Mouse (Mus musculus): ENCODE data around the gene Parn.

The Parn gene

DNA sequence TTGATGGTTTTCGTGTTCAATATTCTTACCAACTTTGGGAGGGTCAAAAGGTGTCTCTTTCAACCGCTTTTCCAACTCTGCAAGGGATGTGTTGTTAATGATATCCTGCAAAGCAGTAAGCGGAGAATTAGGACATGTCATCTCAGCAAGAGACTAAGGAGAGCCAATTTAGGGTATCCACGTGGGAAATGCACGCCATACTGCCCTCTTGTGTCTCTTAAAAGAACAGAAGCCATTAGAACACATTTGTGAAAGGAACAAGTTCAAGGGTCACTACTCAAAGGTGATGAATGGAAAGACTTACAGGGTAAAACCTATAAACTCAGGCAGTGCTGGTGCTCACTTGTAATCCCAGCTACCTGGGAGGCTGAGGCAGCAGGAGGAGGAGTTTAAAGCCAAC, 39.6 kb downstream of the Parn start:
- no peak for DNase-seq (ENCODE audit: low spot score in 2 of 2)

DNA sequence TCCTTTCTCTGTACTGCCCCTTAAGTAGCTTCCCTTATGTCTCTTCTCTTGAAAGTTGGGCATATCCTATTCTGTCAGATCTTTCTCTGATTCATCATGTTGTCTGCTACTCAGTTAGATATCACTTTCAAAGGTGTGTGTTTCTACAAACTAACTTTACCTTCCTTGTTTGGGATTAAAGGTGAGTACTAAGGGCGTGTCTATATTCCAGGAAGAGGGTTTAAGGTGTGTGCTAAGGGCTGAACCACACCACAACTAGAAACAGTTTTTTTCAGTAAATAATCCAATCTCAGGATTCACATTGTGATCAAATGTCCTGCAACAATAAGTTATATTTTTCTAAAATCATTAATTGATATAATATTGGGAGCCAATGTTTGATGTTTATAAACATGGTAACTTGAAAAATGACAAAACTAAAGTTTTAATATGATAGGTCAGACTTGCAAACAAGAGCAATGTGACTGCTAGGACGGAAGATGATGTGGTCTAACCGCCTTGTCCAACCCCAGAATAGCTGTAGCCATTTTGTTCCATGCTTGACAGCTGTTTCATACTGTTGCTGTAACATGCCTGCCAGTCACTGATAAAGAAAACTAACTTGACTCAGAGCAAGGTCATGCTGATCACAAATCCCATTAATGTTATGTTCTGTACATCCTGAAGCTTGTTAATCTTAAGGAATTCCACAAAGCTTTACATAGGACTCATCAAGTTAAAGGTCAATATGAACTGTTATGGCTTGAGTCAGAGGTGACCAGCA, 46.0 kb downstream of the Parn start:
- no peak for DNase-seq (ENCODE audit: low spot score in 2 of 2)

DNA sequence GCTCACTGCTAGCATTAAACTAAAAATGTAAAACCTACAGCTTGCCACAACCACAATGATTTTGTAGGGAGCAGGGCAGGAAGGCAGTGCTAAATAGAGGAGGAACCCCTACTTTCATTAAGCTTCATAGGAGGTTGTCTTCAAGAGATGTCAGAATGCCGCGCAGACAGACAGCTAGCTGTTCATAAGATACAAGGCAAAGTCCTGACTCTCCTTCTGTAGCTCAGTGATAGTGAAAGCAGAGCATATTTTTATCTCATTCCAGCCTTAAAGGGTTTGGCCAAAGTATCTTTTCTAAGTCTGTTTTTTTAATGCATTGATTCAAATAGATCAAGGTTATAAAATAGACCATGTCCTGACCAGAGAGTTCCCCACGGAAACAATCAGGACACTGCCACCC, 47.8 kb downstream of the Parn start:
- DNase-seq (ENCODE audit: low spot score in 2 of 2) = no peak

DNA sequence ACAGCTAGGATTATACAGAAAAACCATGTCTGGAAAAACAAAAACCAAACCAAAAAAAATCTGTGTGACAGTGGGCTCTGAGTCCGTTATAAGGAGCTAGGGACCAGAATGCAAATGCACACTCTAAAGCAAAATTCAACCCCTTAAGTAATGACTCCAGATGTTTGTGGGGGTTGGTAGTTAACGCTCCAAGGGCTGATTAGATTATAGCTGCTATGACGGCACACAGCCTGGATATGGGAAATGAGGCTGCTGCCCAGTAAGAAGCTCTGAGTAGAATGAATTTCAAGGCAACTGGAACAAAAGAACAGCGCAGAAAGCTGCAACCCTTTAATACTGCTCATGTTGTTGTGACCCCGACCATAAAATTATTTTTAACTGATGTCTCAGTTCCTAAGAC, 52.7 kb downstream of the Parn start:
- no peak for DNase-seq (ENCODE audit: low spot score in 2 of 2)

- DNase-seq (ENCODE audit: low spot score in 2 of 2) = no peak
Measured at GRCm38 (mm10) chr16:13612571-13612970, 55.4 kb downstream of the Parn start.

DNA sequence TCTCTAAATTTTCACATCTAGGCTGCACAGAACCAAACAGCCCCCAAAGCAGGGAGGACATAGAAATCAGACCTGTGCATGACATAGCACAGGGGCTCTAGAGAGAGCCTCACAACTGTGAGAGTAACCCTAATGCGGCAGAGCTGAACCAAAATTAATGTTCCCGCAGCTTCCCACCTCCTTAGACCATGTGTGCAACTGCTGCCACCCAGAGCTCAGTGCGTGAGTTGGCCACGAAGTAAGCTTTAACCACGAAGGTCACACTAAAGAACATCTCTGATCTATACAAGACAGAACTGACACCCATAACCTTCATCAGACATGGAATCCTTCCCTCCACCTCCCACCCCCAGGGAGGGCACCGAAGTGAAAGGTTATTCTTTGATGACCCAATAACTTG, 55.9 kb downstream of the Parn start:
- no peak for DNase-seq (ENCODE audit: low spot score in 2 of 2)

DNA sequence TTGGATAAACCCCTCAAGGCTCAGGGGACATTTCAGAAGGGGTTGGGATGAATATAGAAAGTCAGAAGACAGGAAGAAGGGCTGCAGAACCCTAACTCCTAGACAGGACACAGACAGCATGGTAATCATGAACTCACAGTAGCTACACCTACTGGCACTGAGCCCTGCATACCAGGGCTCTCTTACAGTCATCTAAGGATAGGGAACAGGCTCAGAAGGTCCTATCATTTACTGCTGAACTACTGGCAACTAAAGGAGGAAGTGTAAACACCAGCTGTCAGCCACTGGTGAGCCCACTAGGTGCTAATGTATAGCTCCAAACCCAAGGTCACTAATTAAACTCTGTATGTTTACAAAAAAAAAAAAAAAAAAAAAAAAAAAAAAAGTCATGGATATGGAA, 56.6 kb downstream of the Parn start:
- DNase-seq (ENCODE audit: low spot score in 2 of 2) = no peak

GRCm38 (mm10) chr16:13610951-13611381, 57.0 kb downstream of the Parn start:
- no peak for DNase-seq (ENCODE audit: low spot score in 2 of 2)

DNA sequence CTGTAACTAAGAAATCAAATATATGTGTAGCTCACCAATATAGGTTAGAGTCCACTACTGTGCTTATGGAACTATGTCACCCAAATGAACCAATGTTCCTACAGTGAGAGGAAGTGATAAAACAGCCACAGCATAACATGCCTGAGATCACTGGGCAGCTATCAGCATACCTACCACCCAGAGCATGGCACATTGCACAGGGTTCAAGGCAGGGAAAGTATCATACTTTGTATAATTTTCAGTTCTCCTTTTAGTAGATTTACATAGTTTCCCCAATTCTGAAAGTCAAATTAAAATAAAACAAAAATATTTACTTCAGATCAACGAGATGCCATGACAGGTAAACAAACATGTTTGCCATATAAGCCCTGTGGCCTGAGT, 59.3 kb downstream of the Parn start:
- DNase-seq (ENCODE audit: low spot score in 2 of 2) = no peak

DNA sequence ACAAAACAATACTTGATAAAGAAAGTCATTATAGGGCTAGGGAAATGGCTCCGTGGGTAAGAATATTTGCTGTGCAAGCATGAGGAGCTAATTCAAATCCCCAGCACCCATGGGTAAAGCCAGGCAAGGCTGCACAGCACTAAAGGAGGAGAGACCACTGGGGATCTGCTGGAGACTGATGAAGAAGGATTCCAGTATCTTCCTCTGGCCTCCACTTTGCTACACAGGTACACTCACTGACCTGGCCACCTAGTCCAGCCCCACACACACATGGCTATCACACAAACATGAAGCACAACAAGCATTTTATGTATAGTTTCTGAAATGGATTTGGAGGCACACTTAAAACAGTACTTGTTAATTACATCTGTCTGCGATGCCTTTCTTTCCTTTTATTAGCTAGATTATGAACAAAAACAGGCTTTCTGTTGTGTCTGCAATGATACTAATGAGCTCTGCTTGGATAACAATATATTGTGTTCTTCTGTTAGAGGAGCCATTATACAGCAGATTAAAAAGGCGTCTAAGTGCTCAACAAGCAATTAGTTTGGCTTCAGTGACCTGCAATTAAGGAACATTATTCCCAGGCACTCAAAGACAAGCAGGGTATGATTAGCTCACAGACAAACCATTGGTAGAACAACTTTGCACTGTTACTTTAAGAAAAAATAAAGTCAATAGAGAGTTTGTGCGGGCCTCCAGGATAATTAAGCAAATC, 59.8 kb downstream of the Parn start:
- DNase-seq (ENCODE audit: low spot score in 2 of 2) = no peak

- DNase-seq (ENCODE audit: low spot score in 2 of 2) = no peak
Measured at GRCm38 (mm10) chr16:13602779-13603178, 65.2 kb downstream of the Parn start.

GRCm38 (mm10) chr16:13589049-13589408, 78.9 kb downstream of the Parn start:
- no peak for DNase-seq (ENCODE audit: low spot score in 2 of 2)

- no peak for DNase-seq (ENCODE audit: low spot score in 2 of 2)
Measured at GRCm38 (mm10) chr16:13588182-13589048, 79.6 kb downstream of the Parn start.

DNA sequence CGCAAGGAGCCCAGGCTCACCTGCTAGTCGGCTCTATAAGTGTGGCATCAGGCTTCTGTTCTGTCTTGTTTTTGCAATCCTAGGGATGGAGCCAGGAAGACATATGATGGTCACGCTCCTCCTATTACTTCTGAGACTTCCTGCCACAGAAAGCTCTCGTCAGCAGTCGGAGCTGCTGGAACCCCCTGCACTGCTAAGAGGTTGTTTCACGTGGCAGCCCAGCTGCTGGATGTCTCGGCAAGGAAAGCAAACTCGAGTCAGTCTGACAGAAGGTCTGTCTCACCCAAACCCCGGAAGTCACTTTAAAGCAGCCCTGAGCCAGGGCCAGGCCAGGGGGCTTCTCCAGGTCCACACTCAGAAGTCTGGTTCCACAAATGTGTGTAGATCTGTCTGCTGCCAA, 82.7 kb downstream of the Parn start:
- DNase-seq (ENCODE audit: low spot score in 2 of 2) = no peak

DNA sequence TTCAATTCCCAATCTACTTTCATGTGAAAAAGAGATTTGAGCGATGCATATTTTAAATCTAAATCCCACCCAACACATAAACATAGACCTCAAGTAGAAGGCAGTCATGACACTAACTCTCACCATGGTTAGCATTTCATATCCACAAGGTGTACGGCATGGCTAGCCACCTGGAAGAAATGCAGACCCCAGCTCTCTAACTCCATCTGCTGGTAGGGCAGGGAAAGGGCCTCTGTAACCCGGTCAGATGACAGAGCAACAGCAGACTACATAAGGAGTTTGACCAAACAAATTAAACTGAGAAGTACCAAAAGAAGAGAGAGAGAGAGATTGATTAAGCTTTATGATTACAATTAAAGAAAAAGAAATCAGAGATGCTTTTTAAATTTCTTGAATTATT, 87.2 kb downstream of the Parn start:
- no peak for DNase-seq (ENCODE audit: low spot score in 2 of 2)

- DNase-seq (ENCODE audit: low spot score in 2 of 2) = no peak
Measured at GRCm38 (mm10) chr16:13580016-13580415, 88.0 kb downstream of the Parn start.

DNA sequence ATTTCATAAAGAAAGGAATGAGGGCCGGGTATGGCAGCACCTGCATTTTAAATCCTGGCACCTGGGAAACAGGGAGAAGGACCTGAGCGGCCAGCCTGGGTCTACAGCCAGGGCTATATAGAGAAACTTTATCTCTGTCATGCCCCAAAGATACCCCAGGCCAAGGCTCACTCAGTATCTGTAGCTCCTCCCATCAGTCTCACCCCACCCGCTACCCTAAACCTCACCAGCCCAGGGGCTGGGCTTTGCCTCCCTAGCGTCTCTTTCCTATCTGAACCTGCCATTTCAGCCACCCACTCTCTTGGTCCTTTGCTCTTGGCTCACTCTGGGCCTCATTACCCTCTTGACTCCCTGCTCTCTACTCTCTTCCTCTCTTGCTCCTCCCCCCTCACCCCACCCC, 92.7 kb downstream of the Parn start:
- no peak for DNase-seq (ENCODE audit: low spot score in 2 of 2)

GRCm38 (mm10) chr16:13568280-13568679, 99.7 kb downstream of the Parn start:
- no peak for DNase-seq (ENCODE audit: low spot score in 2 of 2)

- no peak for DNase-seq (ENCODE audit: low spot score in 2 of 2)
Measured at GRCm38 (mm10) chr16:13567614-13568013, 100.4 kb downstream of the Parn start.

- DNase-seq (ENCODE audit: low spot score in 2 of 2) = no peak
Measured at GRCm38 (mm10) chr16:13566351-13566750, 101.6 kb downstream of the Parn start.

DNA sequence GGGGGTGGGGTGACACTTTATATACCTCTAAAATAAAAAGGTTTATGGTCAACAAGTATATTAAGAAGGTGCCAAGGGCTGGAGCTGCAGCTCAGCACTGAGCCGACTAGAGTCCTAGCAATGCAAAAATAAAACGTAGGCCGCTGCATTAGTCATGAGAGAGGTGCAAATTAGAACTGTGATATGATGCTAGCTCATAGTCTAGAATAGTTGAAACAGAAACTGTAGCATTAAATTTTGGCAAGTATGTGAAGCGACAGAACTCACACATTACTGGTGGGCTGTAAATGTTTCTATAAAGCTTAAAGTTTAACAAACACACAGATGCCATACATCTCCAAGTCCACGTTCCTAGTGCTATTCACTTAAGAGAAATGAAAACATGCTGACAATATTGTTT, 102.7 kb downstream of the Parn start:
- DNase-seq (ENCODE audit: low spot score in 2 of 2) = no peak

DNA sequence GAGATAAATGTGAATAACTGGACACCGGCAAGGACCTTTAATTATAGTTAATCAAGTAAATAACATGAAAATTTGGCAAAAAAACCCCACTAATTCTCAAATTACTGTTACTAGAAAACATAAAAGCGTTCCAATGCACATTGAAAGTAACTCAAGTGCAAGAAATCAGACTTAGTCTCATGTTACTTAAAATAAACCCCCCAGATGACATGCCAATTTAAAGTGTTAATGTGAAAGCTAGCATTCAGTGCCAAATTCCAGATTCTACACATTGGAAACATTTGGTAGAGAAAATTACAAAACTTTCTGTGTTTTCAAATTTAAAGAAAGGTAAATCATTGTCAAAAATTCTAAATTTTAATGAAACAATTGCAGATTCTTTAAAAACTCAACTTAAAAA, 110.2 kb downstream of the Parn start:
- no peak for DNase-seq (ENCODE audit: low spot score in 2 of 2)
